Mouse (Mus musculus) left cerebral cortex, adult 8-10 months (tissue): ENCODE results near the gene Tbcd. TPM values are rescaled to one million over a fixed set of nuclear protein-coding genes. Genes with fewer than 3 reads are reported as not detected.

Experiments
- DNase-seq, 2 experiments: peaks; one replicate each; pipeline ENCODE4 v3.0.0; 2022; ENCODE audit warnings: low spot score in 2 of 2
- total RNA-seq, 4 experiments: library from RNA; stranded (reverse); gene quantifications; 2 replicates each; pipeline ENCODE4 v1.2.4; 2022

Tbcd gene
- total RNA-seq, 4 experiments from 2014 or later = 39.7 to 45.1 (median 40.9) TPM

DNA sequence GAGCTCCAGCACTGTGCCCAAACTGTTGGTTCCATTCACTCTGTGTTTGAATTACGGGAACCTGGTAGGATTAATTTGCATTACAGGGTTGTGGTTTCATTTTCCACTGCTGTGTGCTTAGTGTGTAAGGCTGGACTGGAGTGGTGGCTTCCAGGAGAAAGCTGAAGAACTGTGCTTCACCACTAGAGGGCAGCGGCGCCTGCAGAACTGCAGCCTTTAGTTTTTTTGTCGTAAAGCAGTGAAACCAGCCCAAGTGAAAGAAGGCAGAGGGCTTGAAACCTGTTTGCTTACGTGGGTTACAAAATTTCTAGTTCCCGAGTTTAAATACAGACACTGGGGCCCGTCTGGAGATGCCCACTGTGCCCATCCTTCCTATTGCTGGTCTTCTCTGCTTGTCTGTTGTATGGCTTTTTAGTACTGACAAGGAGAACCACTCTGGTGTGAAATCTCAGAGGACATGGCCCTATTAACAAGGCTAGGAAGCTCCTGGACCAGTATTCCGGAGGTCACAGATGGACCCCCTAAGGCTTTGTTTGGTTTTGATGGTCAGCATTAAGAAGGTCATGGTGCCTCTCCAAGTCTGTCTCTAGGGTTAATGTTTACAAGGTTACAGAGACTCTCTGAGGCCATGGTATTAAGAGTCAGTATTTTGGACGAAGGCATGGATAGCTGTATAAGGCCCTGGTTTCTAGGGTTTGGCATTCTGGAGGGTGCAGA lies 24.1 kb downstream of the Tbcd start:
- DNase-seq = peak in 1 of 2 experiments; percentile 39

DNA sequence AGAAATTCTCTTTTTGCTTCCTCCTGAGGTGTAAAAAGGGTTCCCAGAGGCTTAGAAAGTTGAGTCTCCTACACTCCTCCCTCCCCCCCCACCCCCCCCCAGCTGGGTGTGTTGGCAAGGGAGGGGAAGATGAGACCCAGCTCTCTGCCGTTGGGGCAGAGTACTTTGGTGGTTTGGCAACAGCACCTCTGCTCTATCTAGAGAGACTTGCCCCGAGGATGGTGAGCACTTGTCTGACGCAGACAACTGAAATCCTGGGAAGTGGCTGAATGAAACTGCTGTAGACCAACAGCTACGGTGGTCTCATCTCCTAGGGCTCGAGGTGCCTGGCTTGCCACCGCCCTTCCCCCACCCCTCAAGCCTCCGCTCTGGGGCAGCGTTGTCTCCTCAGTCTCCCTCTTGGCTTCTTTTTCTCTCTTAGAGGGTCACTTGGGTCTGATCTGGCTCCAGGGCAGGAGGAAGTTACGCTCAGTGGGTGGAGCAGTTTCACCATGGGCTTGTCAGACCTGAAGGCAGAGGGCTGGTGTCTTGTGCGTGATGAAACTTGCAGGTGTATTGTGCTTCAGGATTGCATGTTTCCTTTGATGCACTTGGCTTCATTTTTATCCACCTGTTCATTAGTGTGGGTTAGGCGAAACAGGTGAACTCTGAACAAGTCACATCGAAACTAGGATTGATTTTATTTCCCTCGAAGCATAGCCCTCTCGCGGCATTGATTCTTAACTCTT lies 27.9 kb downstream of the Tbcd start:
- DNase-seq = no peak

DNA sequence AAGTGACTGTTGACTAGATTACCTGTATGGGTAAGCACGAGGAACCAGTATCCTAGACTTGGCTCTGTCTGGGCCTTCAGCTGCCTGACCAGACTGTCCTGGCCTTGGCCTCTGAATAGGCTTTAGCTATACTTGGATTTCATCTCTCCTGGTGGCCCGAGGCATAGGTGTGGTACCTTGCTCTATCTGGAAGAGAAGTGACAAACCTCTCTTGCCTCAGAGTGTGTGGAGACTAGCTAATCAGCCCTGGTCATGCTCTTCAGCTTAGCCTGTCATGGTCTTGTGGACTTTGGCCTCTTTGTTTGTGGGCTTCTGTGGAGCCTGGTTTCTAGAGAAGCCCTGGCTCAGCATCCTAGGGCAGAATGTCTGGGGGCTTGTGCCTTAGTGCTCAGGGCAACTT lies 29.4 kb downstream of the Tbcd start:
- no peak for DNase-seq

DNA sequence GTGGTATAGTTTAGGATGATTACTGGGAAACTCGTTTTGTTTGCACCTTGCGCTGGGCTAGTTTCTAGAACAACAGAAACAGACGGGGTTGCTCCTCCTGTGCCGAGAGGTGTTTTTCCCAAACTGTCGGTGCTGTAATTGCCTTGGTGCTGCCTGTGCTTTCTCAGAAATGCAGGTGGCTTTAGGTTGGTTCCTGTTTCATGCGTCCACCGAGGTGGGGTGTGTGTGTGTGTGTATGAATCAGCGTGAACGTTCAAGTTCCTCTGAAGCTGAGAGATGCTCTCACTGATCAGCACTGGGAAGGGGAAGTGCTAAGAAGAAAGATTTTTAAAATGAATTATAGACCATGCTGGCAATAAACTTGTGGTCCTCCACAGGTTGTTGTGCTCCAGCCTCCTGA lies 34.1 kb downstream of the Tbcd start:
- DNase-seq = no peak

DNA sequence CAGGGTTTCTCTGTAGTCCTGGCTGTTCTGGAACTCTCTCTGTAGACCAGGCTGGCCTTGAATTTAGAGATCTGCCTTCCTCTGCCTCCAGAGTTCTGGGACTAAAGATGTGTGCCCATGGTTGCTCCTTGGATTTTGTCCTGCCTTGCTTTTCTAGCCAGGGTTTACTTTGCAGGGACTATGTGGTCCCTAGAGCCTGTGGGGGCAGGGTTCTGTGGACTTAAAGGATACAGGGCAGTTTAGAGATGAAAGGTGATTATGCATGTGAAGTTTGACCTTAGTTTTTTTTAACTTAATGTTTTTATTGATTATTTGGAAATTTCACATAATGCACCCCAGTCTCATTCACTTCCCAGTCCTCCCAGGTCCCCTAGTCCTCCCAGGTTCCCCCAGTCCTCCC lies 38.9 kb downstream of the Tbcd start:
- no peak for DNase-seq

DNA sequence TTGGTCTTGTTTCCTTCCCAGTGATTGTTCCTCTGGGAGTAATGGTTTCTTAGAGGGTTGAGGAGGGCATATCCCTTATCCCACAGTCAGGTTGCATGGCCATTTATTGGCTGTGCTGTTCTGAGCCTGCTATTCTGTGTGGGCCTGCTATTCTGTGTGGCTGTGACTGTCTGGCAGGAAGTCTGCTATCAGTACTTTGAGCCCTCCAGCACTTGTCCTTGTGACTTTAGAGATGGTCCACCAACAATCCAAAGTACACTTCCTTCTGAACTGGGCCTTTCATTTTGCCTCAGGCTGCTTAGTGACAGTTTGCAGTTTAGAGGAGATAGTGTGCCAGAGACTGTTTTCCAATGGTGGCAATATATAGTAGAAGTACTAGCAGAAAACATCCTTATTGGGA lies 48.8 kb downstream of the Tbcd start:
- no peak for DNase-seq

DNA sequence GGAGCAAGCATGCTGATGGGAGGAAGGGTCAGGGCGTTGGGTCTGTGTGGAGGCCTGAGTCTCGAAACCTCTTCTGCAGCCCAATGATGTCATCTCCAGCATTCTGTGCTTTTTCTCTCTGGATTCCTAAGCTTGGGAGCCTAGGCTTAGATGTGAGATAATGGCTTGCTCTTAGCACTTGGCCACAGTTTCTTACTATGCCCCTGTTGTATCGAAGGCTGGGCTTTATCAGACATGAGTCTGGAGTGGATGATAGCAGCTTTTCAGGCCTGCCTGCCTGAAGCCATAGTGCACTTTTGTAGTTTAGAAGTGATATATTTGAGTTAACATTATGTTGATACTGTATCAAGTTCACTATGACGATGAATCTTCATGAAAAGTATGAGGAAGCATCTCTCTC lies 49.8 kb downstream of the Tbcd start:
- DNase-seq = no peak

DNA sequence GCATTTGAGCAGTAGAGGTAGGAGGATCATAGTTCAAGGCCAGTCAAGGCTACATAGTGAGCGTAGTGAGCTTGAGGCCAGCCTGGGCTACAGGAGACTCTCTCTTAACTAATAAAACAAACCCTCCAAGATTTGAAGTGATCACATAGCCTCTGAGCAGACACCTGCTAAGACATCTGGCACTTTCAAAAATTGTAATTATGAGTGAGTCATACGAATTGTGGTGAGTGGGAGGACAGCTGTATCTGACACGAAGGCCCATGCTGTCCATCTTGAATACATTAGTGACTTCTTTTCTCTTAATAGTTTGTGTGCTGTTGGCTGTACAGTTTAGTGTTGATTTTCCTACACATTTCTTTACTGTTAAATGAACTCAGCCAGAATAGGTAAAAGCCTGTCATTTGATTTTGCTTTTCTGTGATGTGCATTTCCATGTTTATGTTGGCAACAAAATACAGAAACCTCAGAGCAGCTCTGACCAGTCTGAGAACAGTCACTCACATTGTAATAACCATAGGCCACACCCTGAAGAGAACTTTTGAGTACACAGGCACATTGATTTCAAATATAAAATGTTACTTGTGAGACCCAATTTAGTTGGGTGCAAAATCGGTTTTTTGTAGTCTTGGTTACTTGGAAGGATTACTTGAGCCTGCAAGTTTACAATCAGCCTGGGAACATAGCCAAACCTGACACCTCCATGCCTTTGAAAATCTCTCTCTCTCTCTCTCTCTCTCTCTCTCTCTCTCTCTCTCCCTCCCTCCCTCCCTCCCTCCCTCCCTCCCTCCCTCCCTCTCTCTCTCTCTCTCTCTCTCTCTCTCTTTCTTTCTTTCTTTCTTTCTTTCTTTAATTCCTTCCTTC lies 50.5 kb downstream of the Tbcd start:
- no peak for DNase-seq

DNA sequence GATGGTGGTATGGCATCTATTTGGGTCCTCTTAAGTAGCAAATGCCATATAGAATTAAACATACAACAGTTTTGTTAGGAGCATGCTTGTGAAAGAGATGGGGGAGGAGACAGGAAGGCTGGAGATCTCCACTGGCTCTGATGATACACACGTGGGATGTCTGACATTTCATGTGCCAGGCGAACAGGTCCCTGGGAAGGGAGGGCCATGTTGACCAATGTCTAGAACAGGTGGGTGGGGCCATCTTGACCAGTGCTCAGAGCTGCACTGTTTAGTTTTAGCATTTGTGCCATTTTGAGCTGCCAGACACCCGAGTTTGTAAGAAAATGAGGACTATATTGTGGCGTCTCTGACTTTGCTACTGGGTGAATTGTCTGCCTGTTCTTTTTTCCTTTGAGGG lies 56.7 kb downstream of the Tbcd start:
- DNase-seq = no peak

DNA sequence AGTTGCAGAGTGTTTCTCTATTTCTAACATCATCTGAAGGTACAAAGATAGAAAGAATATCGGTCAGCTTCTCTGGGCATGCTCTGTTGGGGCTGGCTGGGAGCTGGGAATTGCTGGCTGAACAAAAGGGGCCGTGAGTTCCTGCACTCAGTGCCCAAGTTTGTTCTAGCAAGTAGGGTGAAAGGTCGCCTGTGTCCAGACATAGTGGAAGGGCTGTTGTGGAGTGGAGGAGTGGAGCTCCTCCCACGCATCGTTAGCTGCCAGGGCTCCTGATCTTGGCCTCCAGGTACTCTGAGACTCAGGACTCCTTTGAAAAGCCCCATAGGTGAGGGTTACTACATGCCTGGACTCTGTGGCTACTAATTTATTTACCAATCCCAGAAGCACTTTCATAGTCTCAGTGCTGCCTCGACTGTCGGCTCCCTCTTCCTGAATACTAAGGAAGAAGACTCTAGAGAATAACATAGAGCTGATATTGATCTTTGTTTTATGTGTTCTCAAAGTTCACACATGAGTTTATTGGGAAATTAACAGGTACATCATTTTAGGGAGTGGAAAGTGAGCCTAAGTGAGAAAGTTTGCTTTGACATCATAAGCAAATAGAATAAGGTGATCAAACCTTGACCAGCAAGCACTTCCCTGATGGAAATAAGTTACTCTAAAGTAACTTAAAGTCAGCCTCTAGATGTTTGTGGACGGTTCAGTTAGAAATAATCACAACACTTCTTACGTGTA lies 58.9 kb downstream of the Tbcd start:
- DNase-seq = no peak

DNA sequence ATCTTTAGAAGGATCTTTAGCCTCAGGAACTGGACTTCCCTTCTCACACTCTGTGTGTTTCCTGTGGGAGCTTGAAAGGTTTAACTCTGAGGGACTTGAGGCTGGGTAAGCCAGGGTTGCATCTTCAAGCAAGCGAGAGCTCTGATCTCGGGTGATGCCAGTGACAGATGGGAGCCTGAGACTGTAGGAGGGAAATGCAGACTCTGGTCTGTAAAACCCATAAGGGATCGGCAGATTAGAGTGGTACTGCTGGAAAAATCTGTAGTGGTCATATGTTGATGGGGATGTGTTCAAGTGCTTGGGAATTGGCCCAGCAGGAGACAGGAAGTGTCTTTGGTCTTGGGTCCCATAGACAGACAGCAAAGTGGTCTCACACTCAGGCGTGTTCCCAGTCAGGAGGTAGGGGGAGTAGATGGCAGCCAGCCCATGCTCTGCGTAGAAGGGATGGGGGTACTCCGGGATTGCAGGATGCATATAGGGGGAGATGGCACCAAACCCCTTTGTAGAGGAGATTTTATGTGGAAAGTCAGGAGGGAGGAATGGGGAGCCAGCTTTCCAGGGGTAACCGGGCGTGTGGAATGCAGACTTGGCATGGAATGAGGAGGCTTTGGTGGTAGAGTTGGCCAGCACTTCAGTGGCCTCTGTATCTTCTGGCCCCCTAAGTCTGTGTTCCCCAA lies 61.3 kb downstream of the Tbcd start:
- no peak for DNase-seq

DNA sequence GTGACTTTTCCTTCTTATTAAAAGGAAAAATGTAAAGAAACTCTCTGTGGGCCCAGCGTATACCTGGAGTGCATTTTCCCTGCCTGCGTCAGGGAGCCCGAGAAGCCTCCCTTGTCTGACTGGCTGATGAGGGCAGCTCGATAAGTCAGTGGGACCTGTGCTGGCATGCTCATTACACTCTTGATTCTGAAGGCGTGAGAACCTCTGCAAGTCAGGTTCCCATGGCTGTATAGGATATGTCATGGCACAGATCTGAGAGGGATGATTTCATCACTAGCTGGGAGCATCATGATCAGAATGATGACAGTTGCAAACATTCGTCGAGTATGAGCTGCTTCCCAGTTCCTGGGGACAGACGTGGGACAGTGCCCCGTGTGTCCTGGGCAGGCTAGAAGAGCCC lies 64.2 kb downstream of the Tbcd start:
- no peak for DNase-seq

DNA sequence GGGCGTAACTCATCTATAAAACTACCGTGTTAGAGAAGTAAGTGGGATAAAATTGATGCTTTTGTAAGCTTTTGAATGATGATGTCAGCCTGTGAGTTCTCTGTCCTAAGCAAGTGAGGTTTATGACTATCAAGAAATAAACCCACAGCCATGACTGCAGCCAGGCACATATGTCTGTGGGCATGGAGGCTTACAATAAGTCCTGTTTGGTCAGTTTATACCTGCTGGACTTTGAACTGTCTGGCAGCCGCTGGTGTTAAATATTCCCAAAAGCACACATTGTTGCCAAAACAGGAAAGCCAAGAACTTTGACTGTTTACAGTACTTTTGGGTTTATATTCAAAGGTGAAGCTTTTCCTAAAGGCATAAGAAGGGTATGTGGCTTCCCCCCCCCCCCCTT lies 65.2 kb downstream of the Tbcd start:
- DNase-seq = no peak

DNA sequence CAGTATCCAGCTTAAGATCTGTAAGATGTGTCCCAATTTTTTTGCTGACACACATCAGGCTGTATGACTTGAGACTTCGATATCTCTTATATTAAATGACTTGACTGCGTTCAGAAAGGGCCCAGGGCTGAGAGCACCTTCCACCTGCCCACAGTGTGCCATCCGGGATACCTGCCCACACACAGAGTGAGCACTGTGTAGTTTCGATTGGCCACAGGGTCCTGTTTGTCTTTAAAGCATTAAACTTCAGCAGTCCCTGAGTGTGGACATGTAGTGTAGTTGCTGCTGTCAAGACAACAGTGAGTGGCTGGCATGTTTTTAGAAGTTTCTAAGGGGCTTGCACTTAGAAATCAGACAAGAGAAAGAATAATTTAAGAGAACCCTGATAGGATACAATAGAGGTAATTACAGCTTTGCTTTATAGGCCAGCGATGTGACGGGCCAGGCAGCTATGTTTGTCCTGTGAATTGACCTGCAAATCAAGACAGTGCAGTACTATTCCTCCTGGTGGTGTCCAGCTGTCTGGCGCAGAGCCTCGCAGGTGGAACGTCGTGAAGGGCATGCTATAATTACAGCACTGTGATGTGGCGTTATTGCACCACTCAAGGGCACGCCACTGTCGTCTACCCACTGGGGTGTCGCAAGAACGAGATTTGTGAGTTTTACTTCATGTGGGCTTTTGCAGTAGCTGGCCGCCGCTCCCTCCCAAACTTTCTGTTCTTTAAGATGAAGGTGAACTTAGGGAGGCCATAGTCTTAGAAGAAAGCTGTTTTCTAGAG lies 66.1 kb downstream of the Tbcd start:
- DNase-seq = no peak

DNA sequence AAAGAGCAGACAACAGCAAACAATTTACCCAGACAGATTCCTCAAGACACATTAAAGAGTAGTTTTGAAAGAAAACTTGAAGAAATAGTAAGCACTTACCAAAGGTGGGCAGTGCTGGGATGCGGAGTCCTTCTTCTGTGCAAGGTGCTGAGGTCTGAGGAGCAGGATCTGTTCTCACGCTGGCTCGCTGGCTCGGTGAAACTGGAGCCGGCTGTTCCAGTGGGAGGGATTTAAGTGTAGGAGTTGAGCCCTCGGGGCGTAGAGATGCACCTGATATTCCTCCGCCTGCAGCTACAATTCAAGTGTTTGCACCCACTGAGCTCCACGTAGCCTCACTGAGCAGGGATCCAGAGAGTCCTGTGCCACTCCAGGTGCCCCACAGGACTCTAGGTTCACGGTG lies 67.4 kb downstream of the Tbcd start, which contains the start of gene Zfp750:
Gene Zfp750, minus strand, starts transcription at position 203 of the 400 bp plus-strand sequence.
- no peak for DNase-seq

DNA sequence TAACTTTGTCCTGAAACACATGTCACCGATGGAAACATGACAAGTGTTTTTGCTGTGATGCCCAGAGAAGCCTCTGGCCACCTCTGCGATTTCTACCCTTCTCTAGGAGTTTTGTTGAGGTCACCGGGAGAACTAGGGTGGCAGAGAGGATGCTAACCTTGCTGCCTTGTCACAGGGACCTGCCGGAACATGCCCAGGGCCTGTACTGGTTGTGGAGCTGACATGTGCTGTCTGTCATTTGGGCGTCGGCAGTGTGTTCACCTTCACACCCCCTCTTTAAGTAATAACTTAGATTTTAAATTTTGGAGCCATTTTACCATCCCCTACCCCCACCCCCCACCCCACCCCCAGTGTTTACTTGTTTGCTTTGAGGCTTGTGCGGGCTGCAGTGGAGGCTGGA lies 68.0 kb downstream of the Tbcd start:
- DNase-seq = no peak

DNA sequence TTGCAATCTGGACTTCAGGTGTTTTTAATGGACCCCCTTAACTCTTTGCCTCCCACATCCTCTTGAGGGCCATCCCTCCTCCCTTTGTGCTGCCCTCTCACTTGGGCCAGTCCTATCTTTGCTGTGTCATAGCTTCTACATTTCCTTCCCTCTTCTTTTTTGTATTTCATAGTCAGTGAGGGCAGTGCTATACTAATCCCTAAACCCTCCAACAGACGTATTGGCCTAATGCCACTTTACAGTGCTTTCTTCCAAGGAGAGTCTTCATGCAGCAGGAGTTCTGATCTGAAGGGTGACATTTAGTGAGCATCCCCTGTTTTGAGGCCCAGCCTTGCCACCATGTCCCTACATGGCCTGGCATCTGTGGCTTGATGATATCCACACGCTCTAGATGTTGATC lies 69.0 kb downstream of the Tbcd start:
- DNase-seq = no peak

DNA sequence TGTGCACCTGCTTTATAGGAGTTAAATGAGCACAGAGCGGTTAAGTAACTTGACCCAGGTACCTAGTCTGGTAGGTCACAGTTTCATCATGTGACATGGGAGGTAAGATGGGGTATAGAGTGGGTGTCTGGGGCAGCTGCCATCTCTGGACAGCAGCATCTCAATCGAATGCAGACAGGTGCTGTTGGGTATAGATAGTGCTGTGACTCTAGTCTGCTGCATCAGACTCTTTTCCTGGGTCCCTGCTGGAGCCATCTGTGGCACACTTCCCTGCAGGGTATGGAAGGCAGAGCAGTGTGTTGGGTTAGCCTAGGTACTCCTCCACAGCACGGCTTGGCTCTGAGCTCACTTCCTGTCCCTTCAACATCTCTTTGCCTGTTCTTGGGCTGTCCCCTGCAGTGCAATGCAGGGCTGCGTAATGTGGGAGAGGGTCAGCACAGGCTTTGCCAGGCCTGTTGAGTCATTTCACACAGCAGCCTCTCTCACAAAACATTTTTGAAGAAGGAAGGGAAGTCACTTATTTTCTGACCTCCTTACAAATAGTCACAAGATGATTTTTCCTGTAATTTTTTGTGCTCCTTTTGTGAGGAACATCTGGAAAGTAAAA lies 70.5 kb downstream of the Tbcd start:
- DNase-seq = no peak

DNA sequence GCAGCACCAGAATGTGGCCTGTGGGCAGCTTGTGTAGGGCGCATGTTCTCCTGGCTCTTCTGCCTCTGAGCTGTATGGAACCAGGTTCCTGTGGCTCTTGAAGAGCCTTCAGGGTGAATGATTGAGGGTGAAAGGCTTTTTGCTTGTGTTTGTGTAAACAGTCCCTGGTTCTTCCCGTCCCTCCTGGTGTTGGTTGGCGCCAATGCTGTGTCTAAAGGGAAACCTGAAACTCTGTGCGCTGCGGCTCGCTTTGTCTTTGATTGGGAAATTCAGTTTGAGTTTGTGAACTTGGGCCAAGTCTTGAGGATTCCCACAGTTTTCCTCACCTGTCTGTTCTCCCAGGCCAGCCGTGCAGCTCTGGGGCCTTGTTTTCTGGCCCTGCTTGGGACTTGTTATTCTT lies 72.4 kb downstream of the Tbcd start:
- DNase-seq = no peak

DNA sequence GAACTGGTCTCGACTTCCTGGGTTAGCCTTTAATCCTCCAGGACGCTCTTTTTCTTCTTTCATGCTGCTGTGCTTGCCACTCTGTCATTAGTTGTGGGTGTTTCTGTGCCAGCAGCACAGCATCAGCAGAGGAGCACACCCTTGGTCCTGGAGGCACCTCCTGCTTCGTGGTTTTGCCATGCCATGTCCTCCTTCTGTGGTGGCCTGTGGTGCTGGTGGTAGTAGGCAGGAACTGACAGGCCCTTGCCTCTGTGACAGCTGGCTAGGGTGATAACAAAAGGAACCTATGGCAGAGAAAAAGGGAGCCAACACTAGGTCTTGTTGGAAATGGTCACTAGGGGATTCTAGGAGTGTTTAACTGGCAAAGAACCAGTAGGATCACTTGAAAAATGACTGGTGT lies 78.0 kb downstream of the Tbcd start:
- DNase-seq = no peak
